Mouse (Mus musculus) testis, adult 2 months (tissue): ENCODE results near the gene Apopt1. TPM values are rescaled to one million over a fixed set of nuclear protein-coding genes. Genes with fewer than 3 reads are reported as not detected.

ENCODE experiments used
- H3K27ac ChIP-seq: fragments of 200-500 bp; 2 replicates; pipeline ENCODE4 v1.5.1; 2012; ENCODE audit warnings: low read depth, low read length; ENCODE audit not compliant: control insufficient read depth, insufficient read depth
- H3K27me3 ChIP-seq: fragments of 200-500 bp; 2 replicates; pipeline ENCODE4 v1.6.1; 2012; ENCODE audit warnings: mild to moderate bottlenecking, low read length, moderate library complexity; ENCODE audit not compliant: control insufficient read depth, insufficient read depth
- H3K36me3 ChIP-seq: fragments of 200-500 bp; 2 replicates; pipeline ENCODE4 v1.6.1; 2012; ENCODE audit warnings: mild to moderate bottlenecking, low read length; ENCODE audit not compliant: control insufficient read depth, insufficient read depth
- H3K4me1 ChIP-seq: fragments of 200-500 bp; 2 replicates; pipeline ENCODE4 v1.6.1; 2012; ENCODE audit warnings: low read length; ENCODE audit not compliant: control insufficient read depth, insufficient read depth
- H3K4me3 ChIP-seq: fragments of 200-500 bp; 2 replicates; pipeline ENCODE4 v1.5.1; 2012; ENCODE audit warnings: low read depth, mild to moderate bottlenecking, low read length, moderate library complexity, mixed read lengths; ENCODE audit not compliant: control insufficient read depth
- CTCF ChIP-seq: fragments of 200-500 bp; IDR thresholded peaks from 2 replicates; pipeline ENCODE4 v1.5.1; 2012; ENCODE audit warnings: low read depth, mild to moderate bottlenecking, inconsistent platforms, low read length, moderate library complexity; ENCODE audit not compliant: control insufficient read depth, insufficient read depth, insufficient replicate concordance
- POLR2A ChIP-seq: fragments of 200-500 bp; IDR thresholded peaks from 2 replicates; pipeline ENCODE4 v1.6.1; 2012; ENCODE audit warnings: low read depth, mild to moderate bottlenecking, inconsistent platforms, low read length, moderate library complexity; ENCODE audit not compliant: control insufficient read depth
- polyA plus RNA-seq: library from polyadenylated mRNA; depleted of rRNA; stranded (reverse); fragments of >200 nt; gene quantifications from 2 replicates; pipeline ENCODE4 v1.2.3, GENCODE M21; 2012

Gene Apopt1
- polyA plus RNA-seq, 1 experiment: 39.9 TPM

DNA sequence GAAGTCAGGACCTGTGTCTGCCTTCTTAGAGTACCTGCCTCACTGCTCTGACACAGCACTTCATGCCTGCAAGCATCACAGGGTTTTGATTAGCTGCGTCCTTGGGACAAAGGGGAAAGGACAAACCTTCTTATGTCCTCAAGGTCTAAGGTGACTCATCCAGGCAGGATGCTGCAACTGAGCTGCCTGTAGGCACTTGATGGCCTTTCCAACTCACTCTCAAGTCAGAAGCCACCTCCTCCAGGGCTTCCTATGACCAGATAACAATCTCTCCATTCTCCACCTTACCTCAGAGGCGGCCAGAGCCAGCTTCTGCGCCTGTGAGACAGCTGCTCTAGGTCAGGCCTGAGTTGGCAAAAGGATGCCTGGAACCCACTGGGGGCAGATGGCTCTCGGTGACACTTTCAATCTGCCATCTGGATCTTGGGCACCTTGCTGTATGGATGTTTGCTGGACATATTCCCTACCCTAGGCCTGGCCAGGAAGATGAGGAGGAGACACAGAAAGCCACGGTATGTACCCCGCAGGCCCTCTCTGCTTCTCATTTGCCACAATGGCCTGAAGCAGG, 14.6 kb upstream of the Apopt1 start:
- H3K36me3 ChIP-seq: no peaks in the 10 kb centered on the region
- TF ChIP-seq CTCF (no peak), POLR2A (no peak)
- no peak overlapping the region for H3K27ac ChIP-seq
- no peaks in the 10 kb centered on the region for H3K27me3 ChIP-seq
- peaks cover 19% of the 10 kb centered on the region for H3K4me1 ChIP-seq
- H3K4me3 ChIP-seq: no peak overlapping the region

DNA sequence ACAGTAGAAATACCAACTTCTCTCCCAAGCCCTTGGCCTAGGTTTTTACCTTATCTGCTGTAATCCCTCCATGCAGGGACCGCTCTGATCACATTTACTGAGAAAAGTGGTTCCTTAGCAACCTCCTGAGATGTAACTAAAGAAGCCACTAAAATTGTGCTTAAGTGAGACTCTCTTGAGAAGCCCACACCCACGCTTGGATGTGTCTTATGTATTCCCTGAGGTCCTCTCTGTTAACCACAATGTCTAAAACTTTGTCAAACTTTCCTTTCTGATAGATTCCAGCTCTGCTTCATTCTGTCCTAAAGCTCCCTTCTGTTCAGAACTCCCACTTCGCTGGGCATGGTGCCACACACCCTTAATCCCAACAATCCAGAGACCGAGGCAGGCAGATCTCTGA, 13.5 kb upstream of the Apopt1 start:
- Histone ChIP-seq H3K4me1 (peaks cover 8% of the 10 kb centered on the region), H3K4me3 (no peak overlapping the region), H3K27me3 (no peaks in the 10 kb centered on the region), H3K27ac (no peak overlapping the region), H3K36me3 (no peaks in the 10 kb centered on the region)
- TF ChIP-seq POLR2A: no peak
- no peak for TF ChIP-seq CTCF

DNA sequence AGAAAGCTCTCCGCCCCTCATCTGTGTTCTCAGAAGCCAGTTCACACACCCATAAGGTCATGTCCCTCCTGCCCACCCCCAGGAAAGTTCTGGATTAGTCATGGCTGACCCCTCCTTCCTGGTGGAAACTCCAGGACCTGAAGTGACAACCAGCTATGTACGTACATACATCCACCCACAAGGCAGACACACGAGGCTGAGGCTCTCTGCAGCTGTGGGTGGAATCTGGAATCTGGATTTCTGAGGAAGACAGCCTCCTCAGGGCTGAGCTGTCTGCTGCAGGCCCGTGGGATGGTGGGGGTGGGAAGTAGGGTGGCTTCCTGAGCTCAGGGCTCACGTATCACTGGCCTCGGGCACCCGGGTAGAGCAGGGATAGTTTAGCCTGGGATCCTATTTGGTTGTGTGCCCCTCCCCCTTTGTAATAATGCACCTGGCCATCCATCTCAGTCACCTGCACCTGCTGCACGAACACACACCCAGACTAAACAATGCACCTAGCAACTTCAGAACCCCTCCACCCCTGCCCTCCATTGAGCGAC, 12.1 kb upstream of the Apopt1 start:
- no peak overlapping the region for H3K4me3 ChIP-seq
- no peak overlapping the region for H3K27ac ChIP-seq
- no peaks in the 10 kb centered on the region for H3K36me3 ChIP-seq
- H3K27me3 ChIP-seq: no peaks in the 10 kb centered on the region
- no peaks in the 10 kb centered on the region; the same call in none of the 2 replicates for H3K4me1 ChIP-seq
- no peak for TF ChIP-seq CTCF
- TF ChIP-seq POLR2A: no peak

DNA sequence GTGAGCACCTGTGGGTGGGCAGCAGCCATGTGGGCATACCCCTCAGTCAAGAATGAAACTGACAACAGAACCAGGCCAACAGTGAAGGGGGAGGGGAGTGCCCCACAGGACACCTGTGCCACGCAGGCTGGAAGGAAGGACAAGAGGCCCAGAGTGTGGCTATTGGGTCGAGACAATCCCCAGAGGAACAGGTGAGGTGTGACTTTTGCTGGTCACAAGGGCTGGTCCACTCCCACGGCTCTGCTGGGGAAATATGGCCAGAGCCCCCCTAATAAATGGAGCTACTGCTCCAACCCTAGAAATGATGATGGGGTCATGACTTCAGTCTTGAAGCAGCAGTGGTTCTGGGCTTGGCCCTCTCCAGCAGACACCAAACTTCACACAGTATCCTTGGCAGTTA, 9.8 kb upstream of the Apopt1 start:
- Histone ChIP-seq H3K27ac (no peak overlapping the region), H3K4me1 (peaks cover 2% of the 10 kb centered on the region; the same call in 1 of the 2 replicates), H3K27me3 (no peaks in the 10 kb centered on the region), H3K4me3 (no peak overlapping the region), H3K36me3 (no peaks in the 10 kb centered on the region)
- TF ChIP-seq CTCF (no peak), POLR2A (no peak)

DNA sequence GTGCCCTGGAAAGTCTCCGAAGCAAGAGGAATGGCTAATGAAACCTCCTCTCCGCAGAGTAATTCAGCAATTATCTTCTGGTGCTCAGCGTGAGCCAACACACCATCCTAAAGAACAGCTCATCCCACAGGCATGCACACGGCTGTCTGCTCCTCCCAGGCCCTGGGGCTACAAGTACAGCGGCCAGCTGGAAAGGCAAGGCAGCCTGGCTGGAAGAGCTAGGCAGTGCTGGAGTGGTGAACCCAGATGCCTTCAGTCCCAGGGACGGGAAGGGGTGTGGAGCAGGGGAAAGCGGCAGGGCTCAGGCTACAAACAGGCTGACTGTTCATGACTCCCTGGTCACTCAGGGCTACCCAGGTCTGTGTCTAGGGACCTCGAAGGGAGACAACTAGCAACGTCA, 8.5 kb upstream of the Apopt1 start:
- Histone ChIP-seq H3K36me3 (no peaks in the 10 kb centered on the region), H3K4me1 (peaks cover 2% of the 10 kb centered on the region; the same call in 1 of the 2 replicates), H3K27ac (peak overlapping the region; percentile 36), H3K27me3 (no peaks in the 10 kb centered on the region), H3K4me3 (no peak overlapping the region)
- TF ChIP-seq POLR2A: no peak

DNA sequence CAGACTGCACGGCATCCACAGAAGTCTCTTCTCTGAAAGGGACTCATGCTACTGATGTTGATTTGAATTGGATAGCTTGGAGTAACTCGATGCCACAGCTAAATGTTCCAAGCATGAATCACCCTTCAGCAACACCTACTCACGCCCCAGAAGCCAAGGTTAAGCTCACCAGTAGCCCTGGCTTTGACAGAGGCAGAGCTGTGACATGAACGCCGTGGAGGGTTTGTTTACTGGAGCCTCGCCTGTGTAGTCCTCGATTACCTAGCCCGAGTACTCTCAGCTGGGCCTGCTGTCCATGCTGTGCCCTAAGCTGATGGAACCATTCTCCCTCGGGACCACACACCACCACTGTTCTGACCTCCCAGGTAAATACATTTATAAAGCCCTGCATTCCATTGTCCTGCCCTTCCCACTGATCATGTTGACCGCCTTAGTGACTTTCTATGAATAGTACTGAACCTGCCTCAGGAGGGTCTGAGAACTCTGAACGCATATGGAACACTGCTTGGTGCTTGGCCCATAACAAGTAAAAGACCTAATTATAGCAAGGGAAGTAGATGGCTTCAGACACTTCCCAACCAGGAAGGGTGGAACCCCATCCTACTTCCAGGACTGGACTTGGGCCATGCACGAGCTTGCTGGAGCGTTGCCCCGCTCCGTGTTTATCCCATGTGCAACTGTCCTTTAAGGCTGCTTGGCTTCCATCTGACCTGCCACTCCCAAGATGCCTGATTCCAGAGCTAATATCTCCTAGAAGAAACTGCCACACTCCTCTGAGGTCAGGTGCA, 7.7 kb upstream of the Apopt1 start:
- peak overlapping the region; percentile 36; the same call in 1 of the 2 replicates for H3K27ac ChIP-seq
- no peak overlapping the region for H3K4me3 ChIP-seq
- TF ChIP-seq CTCF (no peak), POLR2A (no peak)
- peaks cover 2% of the 10 kb centered on the region; the same call in 1 of the 2 replicates for H3K4me1 ChIP-seq
- H3K36me3 ChIP-seq: no peaks in the 10 kb centered on the region
- H3K27me3 ChIP-seq: no peaks in the 10 kb centered on the region

DNA sequence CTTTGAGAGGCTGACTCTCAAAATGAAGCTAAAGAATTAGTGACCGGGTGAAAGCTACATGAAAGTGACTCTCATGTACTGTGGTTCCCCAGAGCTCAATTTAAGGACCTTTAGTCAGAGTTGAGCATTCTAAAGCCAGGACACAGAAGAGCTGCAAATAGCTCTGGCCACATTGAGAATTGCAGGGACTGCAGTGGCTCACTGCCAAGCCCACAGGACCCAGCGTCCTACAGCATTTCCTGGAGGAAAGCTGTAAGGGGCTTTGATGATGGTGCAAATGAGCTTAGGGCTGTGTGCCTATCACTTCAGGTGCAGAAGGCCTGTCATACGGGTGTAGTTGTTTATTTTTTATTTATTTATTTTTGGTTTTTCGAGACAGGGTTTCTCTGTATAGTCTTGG, 4.9 kb upstream of the Apopt1 start:
- no peaks in the 10 kb centered on the region; the same call in 1 of the 2 replicates for H3K36me3 ChIP-seq
- no peak overlapping the region for H3K27ac ChIP-seq
- H3K27me3 ChIP-seq: no peaks in the 10 kb centered on the region
- peaks cover 4% of the 10 kb centered on the region; the same call in 1 of the 2 replicates for H3K4me1 ChIP-seq
- TF ChIP-seq CTCF: no peak
- no peak for TF ChIP-seq POLR2A
- H3K4me3 ChIP-seq: no peak overlapping the region
